Mouse (Mus musculus) megakaryocyte, embryonic 14.5 days (primary cell): Measurements from ENCODE around the gene Gm973. TPM values are rescaled to one million over a fixed set of nuclear protein-coding genes. Genes with fewer than 3 reads are reported as not detected.

Experiments used
- H3K27me3 ChIP-seq: replicated peaks from 2 replicates; pipeline ENCODE3; 2012; ENCODE audit warnings: inconsistent platforms
- H3K36me3 ChIP-seq: replicated peaks from 2 replicates; pipeline ENCODE3; 2012; ENCODE audit warnings: low read length, inconsistent platforms, mixed read lengths
- H3K4me1 ChIP-seq: 2 replicates; pipeline ENCODE4 v1.6.1; 2012; ENCODE audit warnings: inconsistent platforms
- H3K4me3 ChIP-seq: replicated peaks from 2 replicates; pipeline ENCODE3; 2012; ENCODE audit warnings: moderate library complexity, mild to moderate bottlenecking, inconsistent platforms
- H3K9me3 ChIP-seq: 2 replicates; pipeline ENCODE4 v1.6.1; 2012; ENCODE audit warnings: inconsistent platforms
- FLI1 ChIP-seq: IDR thresholded peaks from 2 replicates; pipeline ENCODE4 v1.6.1; 2012; ENCODE audit warnings: low read length, inconsistent platforms, mixed read lengths
- GATA1 ChIP-seq: IDR thresholded peaks from 3 replicates; pipeline ENCODE4 v1.6.1; 2012; ENCODE audit warnings: mixed read lengths, low read length, inconsistent platforms, borderline replicate concordance
- polyA plus RNA-seq: library from polyadenylated mRNA; stranded (reverse); fragments of >175 nt; gene quantifications from 2 replicates; pipeline ENCODE4 v1.2.3, GENCODE M21; 2012; ENCODE audit warnings: low replicate concordance; ENCODE audit not compliant: insufficient read depth

Gm973 gene
- polyA plus RNA-seq, 1 experiment: not detected

- H3K4me3 ChIP-seq: no peak overlapping the region
- peaks cover 25% of the 10 kb centered on the region for H3K27me3 ChIP-seq
- H3K36me3 ChIP-seq: no peaks in the 10 kb centered on the region
- H3K9me3 ChIP-seq: no peaks in the 10 kb centered on the region
- H3K4me1 ChIP-seq: no peaks in the 10 kb centered on the region
- TF ChIP-seq GATA1 (no peak), FLI1 (no peak)
These were observed 64.2 kb downstream of the Gm973 start for GRCm38 (mm10) chr1:59580131-59580751.

GRCm38 (mm10) chr1:59580880-59581279 is 64.8 kb downstream of the Gm973 start:
- H3K27me3 ChIP-seq: peaks cover 22% of the 10 kb centered on the region
- H3K4me3 ChIP-seq: no peak overlapping the region
- H3K9me3 ChIP-seq: no peaks in the 10 kb centered on the region
- no peaks in the 10 kb centered on the region for H3K4me1 ChIP-seq
- no peaks in the 10 kb centered on the region for H3K36me3 ChIP-seq
- TF ChIP-seq FLI1 (no peak), GATA1 (no peak)

- peak overlapping the region; percentile 86 for H3K4me3 ChIP-seq
- no peaks in the 10 kb centered on the region for H3K9me3 ChIP-seq
- TF ChIP-seq GATA1 (no peak), FLI1 (no peak)
- H3K4me1 ChIP-seq: no peaks in the 10 kb centered on the region
- peaks cover 15% of the 10 kb centered on the region for H3K27me3 ChIP-seq
- no peaks in the 10 kb centered on the region for H3K36me3 ChIP-seq
These were observed 68.8 kb downstream of the Gm973 start for GRCm38 (mm10) chr1:59584656-59585410.

DNA sequence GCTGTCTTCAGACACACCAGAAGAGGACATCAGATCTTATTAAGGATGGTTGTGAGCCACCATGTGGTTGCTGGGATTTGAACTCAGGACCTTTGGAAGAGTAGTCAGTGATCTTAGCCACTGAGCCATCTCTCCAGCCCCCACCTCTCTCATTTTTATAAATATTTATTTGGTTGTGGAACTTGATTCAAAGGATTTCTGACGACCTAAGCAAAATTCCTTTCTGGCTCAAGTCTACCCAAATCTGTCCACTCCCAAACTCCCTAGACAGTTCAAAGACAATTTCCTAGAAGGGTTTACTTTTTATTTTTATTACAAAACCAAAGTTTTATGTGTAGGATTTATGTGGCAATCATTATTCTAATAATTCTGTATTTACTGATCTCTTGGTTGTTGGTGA is 73.2 kb downstream of the Gm973 start:
- Histone ChIP-seq H3K36me3 (no peaks in the 10 kb centered on the region), H3K4me3 (no peak overlapping the region), H3K4me1 (peaks cover 3% of the 10 kb centered on the region; the same call in 1 of the 2 replicates), H3K27me3 (peaks cover 16% of the 10 kb centered on the region), H3K9me3 (no peaks in the 10 kb centered on the region)
- TF ChIP-seq FLI1: no peak
- TF ChIP-seq GATA1: no peak

GRCm38 (mm10) chr1:59592359-59592758 is 76.3 kb downstream of the Gm973 start:
- TF ChIP-seq GATA1: no peak
- TF ChIP-seq FLI1: no peak
- H3K27me3 ChIP-seq: peaks cover 21% of the 10 kb centered on the region
- no peak overlapping the region for H3K4me3 ChIP-seq
- H3K9me3 ChIP-seq: 0 out of 2 replicates have a peak, but pooled peaks cover 3% of the 10 kb centered on the region
- H3K36me3 ChIP-seq: no peaks in the 10 kb centered on the region
- peaks cover 3% of the 10 kb centered on the region; the same call in 1 of the 2 replicates for H3K4me1 ChIP-seq

GRCm38 (mm10) chr1:59592876-59593275 is 76.8 kb downstream of the Gm973 start:
- Histone ChIP-seq H3K27me3 (peaks cover 27% of the 10 kb centered on the region), H3K4me1 (peaks cover 3% of the 10 kb centered on the region; the same call in 1 of the 2 replicates), H3K36me3 (no peaks in the 10 kb centered on the region), H3K4me3 (no peak overlapping the region), H3K9me3 (0 out of 2 replicates have a peak, but pooled peaks cover 3% of the 10 kb centered on the region)
- TF ChIP-seq FLI1 (no peak), GATA1 (no peak)

GRCm38 (mm10) chr1:59593622-59594035 is 77.6 kb downstream of the Gm973 start:
- peaks cover 3% of the 10 kb centered on the region; the same call in 1 of the 2 replicates for H3K4me1 ChIP-seq
- no peak for TF ChIP-seq FLI1
- TF ChIP-seq GATA1: no peak
- H3K27me3 ChIP-seq: peaks cover 27% of the 10 kb centered on the region
- no peaks in the 10 kb centered on the region for H3K36me3 ChIP-seq
- H3K9me3 ChIP-seq: 0 out of 2 replicates have a peak, but pooled peaks cover 3% of the 10 kb centered on the region
- no peak overlapping the region for H3K4me3 ChIP-seq

DNA sequence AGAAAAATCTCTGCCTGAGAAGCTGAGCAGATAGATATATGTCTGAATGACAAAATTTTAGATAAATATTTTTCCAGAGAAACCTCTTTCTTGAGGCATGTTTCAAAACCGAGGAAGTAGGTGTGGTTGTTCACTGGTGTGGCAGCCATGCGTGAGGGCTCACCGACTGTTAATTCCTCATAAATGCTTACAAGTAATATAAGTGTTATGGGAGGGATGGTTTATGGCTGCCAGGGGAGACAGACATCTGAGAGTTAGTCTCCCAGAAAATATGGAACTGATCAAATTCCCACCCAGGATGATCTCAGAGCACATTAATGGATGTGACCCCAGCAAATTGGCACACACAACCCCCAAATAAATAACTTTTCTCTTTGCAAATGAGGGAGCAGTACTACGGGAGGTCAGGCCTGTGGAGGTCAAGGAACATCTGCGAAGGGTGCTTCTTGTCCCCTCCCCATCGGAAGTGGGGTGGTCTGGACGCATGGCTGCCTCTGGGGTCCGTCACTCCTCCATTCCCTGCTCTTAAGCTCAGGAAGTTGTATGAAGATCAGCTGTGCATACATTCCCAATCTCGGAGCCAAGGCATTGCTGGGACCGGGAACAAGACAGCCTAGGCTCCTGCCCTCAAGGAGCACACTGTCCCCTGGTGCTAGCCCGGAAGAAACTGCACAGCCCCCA is 78.7 kb downstream of the Gm973 start:
- Histone ChIP-seq H3K4me1 (peaks cover 3% of the 10 kb centered on the region; the same call in 1 of the 2 replicates), H3K36me3 (no peaks in the 10 kb centered on the region), H3K27me3 (peaks cover 29% of the 10 kb centered on the region), H3K9me3 (0 out of 2 replicates have a peak, but pooled peaks cover 3% of the 10 kb centered on the region), H3K4me3 (no peak overlapping the region)
- TF ChIP-seq FLI1: no peak
- no peak for TF ChIP-seq GATA1

DNA sequence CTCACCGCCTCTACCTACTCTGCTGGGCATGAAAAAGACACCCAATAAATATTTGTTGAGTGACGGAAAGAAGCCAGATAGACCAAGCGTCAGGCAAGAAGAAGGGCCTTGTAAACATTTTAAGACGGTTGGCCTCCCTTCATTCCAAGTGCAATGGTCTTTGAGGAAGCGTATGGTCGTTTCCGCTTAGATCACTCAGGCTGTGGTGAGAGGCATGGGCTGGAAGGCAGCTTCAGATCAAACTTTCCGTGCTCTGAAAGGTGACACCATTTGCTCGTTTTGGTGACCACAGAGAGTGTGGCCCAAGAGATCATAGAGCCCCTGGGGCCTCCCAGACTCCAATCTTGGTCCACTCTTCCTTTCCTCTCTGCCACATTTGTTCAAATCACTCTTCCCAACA is 79.5 kb downstream of the Gm973 start:
- peaks cover 3% of the 10 kb centered on the region; the same call in 1 of the 2 replicates for H3K4me1 ChIP-seq
- no peak for TF ChIP-seq FLI1
- no peak for TF ChIP-seq GATA1
- 0 out of 2 replicates have a peak, but pooled peaks cover 3% of the 10 kb centered on the region for H3K9me3 ChIP-seq
- H3K27me3 ChIP-seq: peaks cover 27% of the 10 kb centered on the region
- no peaks in the 10 kb centered on the region for H3K36me3 ChIP-seq
- no peak overlapping the region for H3K4me3 ChIP-seq
